Mouse (Mus musculus) liver, embryonic 12.5 days (tissue): ENCODE data around the gene Crabp2. TPM values are rescaled to one million over a fixed set of nuclear protein-coding genes. Genes with fewer than 3 reads are reported as not detected.
A peak's percentile ranks its signal among the peaks of the same experiment; 100 is the strongest.

Experiments used
- ATAC-seq: fragments of 200-750 bp; cut with Nextera tagmentation; 2 replicates; pipeline ENCODE4 v1.8.0; 2017; ENCODE audit warnings: moderate number of reproducible peaks, mild to moderate bottlenecking, moderate library complexity
- H3K27ac ChIP-seq: fragments of 300-500 bp; sonication (generic); 2 replicates; pipeline ENCODE4 v1.5.1; 2016; ENCODE audit warnings: mild to moderate bottlenecking
- H3K27me3 ChIP-seq: fragments of 300-500 bp; sonication (generic); replicated peaks from 2 replicates; pipeline ENCODE4 v1.6.1; 2016; ENCODE audit warnings: mild to moderate bottlenecking, moderate library complexity
- H3K36me3 ChIP-seq: fragments of 300-500 bp; sonication (generic); 2 replicates; pipeline ENCODE4 v1.6.1; 2016; ENCODE audit warnings: mild to moderate bottlenecking, moderate library complexity
- H3K4me1 ChIP-seq: fragments of 300-500 bp; sonication (generic); 2 replicates; pipeline ENCODE4 v1.6.1; 2016
- H3K4me2 ChIP-seq: fragments of 300-500 bp; sonication (generic); 2 replicates; pipeline ENCODE4 v1.6.1; 2016; ENCODE audit warnings: mild to moderate bottlenecking, moderate library complexity
- H3K4me3 ChIP-seq: fragments of 300-500 bp; sonication (generic); 2 replicates; pipeline ENCODE4 v1.5.1; 2016; ENCODE audit warnings: mild to moderate bottlenecking, moderate library complexity
- H3K9ac ChIP-seq: fragments of 300-500 bp; sonication (generic); 2 replicates; pipeline ENCODE4 v1.6.1; 2016; ENCODE audit warnings: mild to moderate bottlenecking, moderate library complexity
- H3K9me3 ChIP-seq: fragments of 300-500 bp; sonication (generic); replicated peaks from 2 replicates; pipeline ENCODE4 v1.6.1; 2016; ENCODE audit warnings: mild to moderate bottlenecking, moderate library complexity
- WGBS: fragments of 180-500 bp; shearing (Covaris S2); methylation state at CpG from one replicate; pipeline ENCODE4 v1.1.7; 2016; ENCODE audit not compliant: insufficient replicate concordance; 5-methylcytosine and 5-hydroxymethylcytosine counted together
- polyA plus RNA-seq: library from polyadenylated mRNA; unstranded; fragments of >200 nt; fragmentation: Nextera tagmentation; extraction: Ambion mirVana; gene quantifications from 2 replicates; pipeline ENCODE4 v1.2.1, GENCODE M21; 2016

The Crabp2 gene
- polyA plus RNA-seq, 1 experiment from 2014 or later = 3.9 TPM

GRCm38 (mm10) chr3:87930078-87930795 is 18.2 kb upstream of the Crabp2 start, which contains the start of the genes Isg20l2 and Rrnad1:
Gene Isg20l2 (plus strand): TSS chr3:87930314.
Gene Rrnad1 (minus strand): TSS chr3:87930717.
- Histone ChIP-seq H3K4me2 (peak within 1 kb of the TSS; percentile 91), H3K27me3 (no peaks in the 10 kb centered on the region), H3K4me3 (peak within 1 kb of the TSS; percentile 85), H3K27ac (peak within 1 kb of the TSS; percentile 93), H3K9me3 (no peaks in the 10 kb centered on the region), H3K4me1 (peaks cover 55% of the 10 kb centered on the region), H3K36me3 (peaks cover 67% of the 10 kb centered on the region), H3K9ac (peak within 1 kb of the TSS; percentile 87)
- peak; percentile 93 for ATAC-seq
- WGBS = under 1% methylated on average over 77 of the region's 78 CpGs

GRCm38 (mm10) chr3:87934026-87934425 is 14.4 kb upstream of the Crabp2 start:
- Histone ChIP-seq H3K4me3 (no peak overlapping the region), H3K4me1 (peaks cover 60% of the 10 kb centered on the region), H3K4me2 (no peak overlapping the region), H3K36me3 (peaks cover 75% of the 10 kb centered on the region), H3K9me3 (no peaks in the 10 kb centered on the region), H3K27ac (no peak overlapping the region), H3K9ac (no peak overlapping the region), H3K27me3 (no peaks in the 10 kb centered on the region)
- ATAC-seq = no peak
- WGBS = 81% methylated on average over 5 of the region's 5 CpGs

- H3K4me3 ChIP-seq = no peak overlapping the region
- H3K4me1 ChIP-seq = peaks cover 56% of the 10 kb centered on the region
- WGBS = 80% methylated on average over 4 of the region's 4 CpGs
- no peaks in the 10 kb centered on the region for H3K9me3 ChIP-seq
- no peaks in the 10 kb centered on the region for H3K27me3 ChIP-seq
- H3K36me3 ChIP-seq = peaks cover 79% of the 10 kb centered on the region
- H3K4me2 ChIP-seq = no peak overlapping the region
- no peak for ATAC-seq
- no peak overlapping the region for H3K9ac ChIP-seq
- no peak overlapping the region for H3K27ac ChIP-seq
Measured at GRCm38 (mm10) chr3:87934501-87934900, 14.0 kb upstream of the Crabp2 start.

GRCm38 (mm10) chr3:87935201-87935600 is 13.3 kb upstream of the Crabp2 start:
- peaks cover 86% of the 10 kb centered on the region for H3K36me3 ChIP-seq
- H3K4me3 ChIP-seq = no peak overlapping the region
- no peaks in the 10 kb centered on the region for H3K9me3 ChIP-seq
- 73% methylated on average over 4 of the region's 4 CpGs for WGBS
- H3K4me2 ChIP-seq = no peak overlapping the region
- H3K27me3 ChIP-seq = no peaks in the 10 kb centered on the region
- ATAC-seq = no peak
- no peak overlapping the region for H3K27ac ChIP-seq
- H3K4me1 ChIP-seq = peaks cover 55% of the 10 kb centered on the region
- H3K9ac ChIP-seq = no peak overlapping the region

- no peak overlapping the region for H3K27ac ChIP-seq
- peaks cover 54% of the 10 kb centered on the region for H3K4me1 ChIP-seq
- H3K9me3 ChIP-seq = no peaks in the 10 kb centered on the region
- peak overlapping the region; percentile 6; the same call in 1 of the 2 replicates for H3K4me2 ChIP-seq
- H3K4me3 ChIP-seq = no peak overlapping the region
- 86% methylated on average over 2 of the region's 2 CpGs for WGBS
- H3K27me3 ChIP-seq = no peaks in the 10 kb centered on the region
- H3K36me3 ChIP-seq = peaks cover 92% of the 10 kb centered on the region
- H3K9ac ChIP-seq = no peak overlapping the region
- ATAC-seq = no peak
Measured at GRCm38 (mm10) chr3:87935776-87936175, 12.7 kb upstream of the Crabp2 start.

GRCm38 (mm10) chr3:87940611-87941010 is 7.9 kb upstream of the Crabp2 start:
- ATAC-seq = no peak
- H3K36me3 ChIP-seq = peaks cover 68% of the 10 kb centered on the region
- 80% methylated on average over 5 of the region's 5 CpGs for WGBS

GRCm38 (mm10) chr3:87942471-87942870 is 6.0 kb upstream of the Crabp2 start:
- Histone ChIP-seq H3K4me1 (peaks cover 14% of the 10 kb centered on the region; the same call in 1 of the 2 replicates), H3K9me3 (no peaks in the 10 kb centered on the region), H3K9ac (no peak overlapping the region), H3K4me2 (no peak overlapping the region), H3K4me3 (no peak overlapping the region), H3K27ac (no peak overlapping the region), H3K36me3 (peaks cover 52% of the 10 kb centered on the region), H3K27me3 (peaks cover 33% of the 10 kb centered on the region)
- WGBS = 79% methylated on average over 2 of the region's 2 CpGs
- no peak for ATAC-seq

More at GRCm38 (mm10) chr3:87940611-87941010, 7.9 kb upstream of the Crabp2 start:
- Histone ChIP-seq H3K27ac (no peak overlapping the region), H3K4me2 (no peak overlapping the region), H3K4me3 (no peak overlapping the region), H3K4me1 (peaks cover 13% of the 10 kb centered on the region), H3K27me3 (peaks cover 14% of the 10 kb centered on the region), H3K9ac (no peak overlapping the region), H3K9me3 (no peaks in the 10 kb centered on the region)

- H3K9ac ChIP-seq = no peak overlapping the region
- WGBS = 69% methylated on average over 7 of the region's 7 CpGs
- peaks cover 41% of the 10 kb centered on the region for H3K36me3 ChIP-seq
- H3K9me3 ChIP-seq = no peaks in the 10 kb centered on the region
- no peak overlapping the region for H3K4me3 ChIP-seq
- H3K27ac ChIP-seq = no peak overlapping the region
- no peak overlapping the region for H3K4me2 ChIP-seq
- no peak for ATAC-seq
- peaks cover 25% of the 10 kb centered on the region for H3K4me1 ChIP-seq
- H3K27me3 ChIP-seq = peaks cover 44% of the 10 kb centered on the region
Measured at GRCm38 (mm10) chr3:87943586-87943985, 4.9 kb upstream of the Crabp2 start.

- no peak overlapping the region for H3K4me3 ChIP-seq
- H3K27ac ChIP-seq = no peak overlapping the region
- no peak for ATAC-seq
- peaks cover 31% of the 10 kb centered on the region for H3K4me1 ChIP-seq
- no peak overlapping the region for H3K4me2 ChIP-seq
- WGBS = 42% methylated on average over 4 of the region's 4 CpGs
- no peaks in the 10 kb centered on the region for H3K9me3 ChIP-seq
- no peak overlapping the region for H3K9ac ChIP-seq
- H3K36me3 ChIP-seq = peaks cover 27% of the 10 kb centered on the region
- peaks cover 58% of the 10 kb centered on the region for H3K27me3 ChIP-seq
Measured at GRCm38 (mm10) chr3:87944838-87945600, 3.4 kb upstream of the Crabp2 start.

- H3K9me3 ChIP-seq = no peaks in the 10 kb centered on the region
- WGBS = 26% methylated on average over 12 of the region's 12 CpGs
- peaks cover 17% of the 10 kb centered on the region for H3K36me3 ChIP-seq
- H3K4me1 ChIP-seq = peaks cover 31% of the 10 kb centered on the region
- H3K4me3 ChIP-seq = no peak overlapping the region
- no peak overlapping the region for H3K9ac ChIP-seq
- no peak overlapping the region for H3K4me2 ChIP-seq
- ATAC-seq = no peak
- H3K27me3 ChIP-seq = peaks cover 68% of the 10 kb centered on the region
- no peak overlapping the region for H3K27ac ChIP-seq
Measured at GRCm38 (mm10) chr3:87945781-87946540, 2.5 kb upstream of the Crabp2 start.

GRCm38 (mm10) chr3:87946541-87946860 is 2.0 kb upstream of the Crabp2 start:
- no peak overlapping the region for H3K27ac ChIP-seq
- ATAC-seq = no peak
- H3K27me3 ChIP-seq = peaks cover 73% of the 10 kb centered on the region
- H3K9me3 ChIP-seq = no peaks in the 10 kb centered on the region
- H3K4me1 ChIP-seq = peaks cover 31% of the 10 kb centered on the region
- no peak overlapping the region for H3K4me2 ChIP-seq
- H3K9ac ChIP-seq = no peak overlapping the region
- 15% methylated on average over 1 of the region's 1 CpGs for whole genome bisulfite sequencing
- peaks cover 12% of the 10 kb centered on the region for H3K36me3 ChIP-seq
- H3K4me3 ChIP-seq = no peak overlapping the region
